ENCODE assay signal across 16 mouse cellular contexts in genomic region chr12:8462533-8462932, GRCm38 (mm10).
"Had no signal": no experiment of that assay in that cellular context is flagged by ENCODE, and none has a peak within 500 bp of the region (broad histone marks: within the 10 kb centered on the region; RNA-seq: fewer than 3 reads in every experiment).

No protein-coding gene starts in this region.

- DNase-seq: retina, postnatal 1 day; right cerebral cortex, adult 18-20 months; right cerebral cortex, postnatal 14 days; right cerebral cortex, postnatal 25 days; right cerebral cortex, postnatal 4 days; spleen, adult 18-20 months; thymus, adult 18-20 months; thymus, adult 2 months; thymus, postnatal 14 days; thymus, postnatal 25 days; thymus, postnatal 36 days; thymus, postnatal 4 days had no signal

- H3K27ac ChIP-seq: neural tube, embryonic 13.5 days; neural tube, embryonic 15.5 days; stomach, embryonic 15.5 days; stomach, postnatal 0 days had no signal

- H3K27me3 ChIP-seq: neural tube, embryonic 13.5 days; neural tube, embryonic 15.5 days had no signal

- H3K4me2 ChIP-seq: neural tube, embryonic 13.5 days; neural tube, embryonic 15.5 days; stomach, embryonic 15.5 days had no signal

- H3K4me3 ChIP-seq: neural tube, embryonic 13.5 days; neural tube, embryonic 15.5 days; stomach, embryonic 15.5 days had no signal

- H3K9me3 ChIP-seq: neural tube, embryonic 13.5 days; neural tube, embryonic 15.5 days; stomach, embryonic 15.5 days had no signal

- H3K36me3 ChIP-seq: neural tube, embryonic 13.5 days; neural tube, embryonic 15.5 days; stomach, embryonic 15.5 days had no signal

- H3K9ac ChIP-seq: neural tube, embryonic 13.5 days; neural tube, embryonic 15.5 days; stomach, embryonic 15.5 days had no signal
